Mouse (Mus musculus): ENCODE data around the gene Dock9.
"Not testable (repeated sequence)": the region's sequence is repeated elsewhere in the genome, so short reads cannot be mapped to it uniquely, and the experiment has no call there.

Gene Dock9

GRCm38 (mm10) chr14:121737277-121737676 is 60.4 kb downstream of the Dock9 start:
- in situ Hi-C loops (cut with MseI, MboI) = no loop called here

- in situ Hi-C loops (cut with MseI, MboI) = no loop called here
Observed at GRCm38 (mm10) chr14:121735678-121736077, 62.0 kb downstream of the Dock9 start.

- in situ Hi-C loops (cut with MseI, MboI) = no loop called here
Observed at GRCm38 (mm10) chr14:121734217-121734616, 63.4 kb downstream of the Dock9 start.

- in situ Hi-C loops (cut with MseI, MboI) = no loop called here
Observed at GRCm38 (mm10) chr14:121733694-121734093, 63.9 kb downstream of the Dock9 start.

- in situ Hi-C loops (cut with MseI, MboI) = no loop called here
Observed at GRCm38 (mm10) chr14:121732196-121732595, 65.4 kb downstream of the Dock9 start.

- in situ Hi-C loops (cut with MseI, MboI) = no loop called here
Observed at GRCm38 (mm10) chr14:121731688-121732168, 65.9 kb downstream of the Dock9 start.

- in situ Hi-C loops (cut with MseI, MboI) = no loop called here
Observed at GRCm38 (mm10) chr14:121730966-121731365, 66.7 kb downstream of the Dock9 start.

- in situ Hi-C loops (cut with MseI, MboI) = no loop called here
Observed at GRCm38 (mm10) chr14:121727996-121728395, 69.6 kb downstream of the Dock9 start.

GRCm38 (mm10) chr14:121724501-121724900 is 73.1 kb downstream of the Dock9 start:
- in situ Hi-C loops (cut with MseI, MboI) = no loop called here

- in situ Hi-C loops (cut with MseI, MboI) = no loop called here
Observed at GRCm38 (mm10) chr14:121722774-121723173, 74.9 kb downstream of the Dock9 start.

- in situ Hi-C loops (cut with MseI, MboI) = no loop called here
Observed at GRCm38 (mm10) chr14:121721431-121721830, 76.2 kb downstream of the Dock9 start.

GRCm38 (mm10) chr14:121719638-121720601 is 77.7 kb downstream of the Dock9 start:
- in situ Hi-C loops (cut with MseI, MboI) = no loop called here

- in situ Hi-C loops (cut with MseI, MboI) = not testable (repeated sequence)
Observed at GRCm38 (mm10) chr14:121714799-121715198, 82.8 kb downstream of the Dock9 start.

GRCm38 (mm10) chr14:121714268-121714667 is 83.4 kb downstream of the Dock9 start:
- in situ Hi-C loops (cut with MseI, MboI) = no loop called here

GRCm38 (mm10) chr14:121713830-121714197 is 83.8 kb downstream of the Dock9 start:
- in situ Hi-C loops (cut with MseI, MboI) = no loop called here

GRCm38 (mm10) chr14:121713166-121713829 is 84.3 kb downstream of the Dock9 start:
- in situ Hi-C loops (cut with MseI, MboI) = no loop called here

- in situ Hi-C loops (cut with MseI, MboI) = no loop called here
Observed at GRCm38 (mm10) chr14:121711089-121711826, 86.4 kb downstream of the Dock9 start.

- in situ Hi-C loops (cut with MseI, MboI) = no loop called here
Observed at GRCm38 (mm10) chr14:121710130-121710529, 87.5 kb downstream of the Dock9 start.

- in situ Hi-C loops (cut with MseI, MboI) = no loop called here
Observed at GRCm38 (mm10) chr14:121708244-121708643, 89.4 kb downstream of the Dock9 start.

GRCm38 (mm10) chr14:121706482-121706901 is 91.1 kb downstream of the Dock9 start:
- in situ Hi-C loops (cut with MseI, MboI) = no loop called here

GRCm38 (mm10) chr14:121705644-121706043 is 92.0 kb downstream of the Dock9 start:
- in situ Hi-C loops (cut with MseI, MboI) = no loop called here

GRCm38 (mm10) chr14:121702534-121702933 is 95.1 kb downstream of the Dock9 start:
- in situ Hi-C loops (cut with MseI, MboI) = no loop called here

Measured in mouse trophoblast stem cell (cell line).